Mouse (Mus musculus): ENCODE measurements around the gene Esf1. TPM values are rescaled to one million over a fixed set of nuclear protein-coding genes. Genes with fewer than 3 reads are reported as not detected.
"Not testable (repeated sequence)": the region's sequence is repeated elsewhere in the genome, so short reads cannot be mapped to it uniquely, and the experiment has no call there.

Gene Esf1
- polyA plus RNA-seq, 2 experiments = 5.8 to 8.0 TPM

DNA sequence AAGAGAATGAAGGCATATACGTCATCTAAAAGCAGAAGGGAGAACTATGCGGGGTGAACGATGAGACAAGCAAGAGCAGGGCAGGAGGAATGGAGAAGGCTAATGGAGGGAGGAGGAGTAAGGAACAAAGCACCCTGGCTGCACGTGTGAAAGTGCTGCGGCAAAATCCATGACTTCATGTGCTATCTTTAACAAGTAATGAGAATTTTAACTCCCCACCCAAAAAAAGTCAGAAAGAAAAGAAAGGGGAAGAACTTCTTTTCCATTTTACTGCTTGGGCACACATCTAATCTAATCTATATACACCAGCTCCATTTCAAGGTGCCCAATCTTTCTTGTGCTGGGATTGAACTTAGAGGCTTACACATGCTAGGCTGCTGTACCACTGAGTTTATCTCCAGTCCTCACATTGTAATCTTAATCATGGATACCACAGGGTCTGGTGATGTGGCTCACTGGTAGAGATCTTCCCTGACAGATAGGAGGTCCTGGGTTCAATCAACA is 7.0 kb downstream of the Esf1 start:
- no peak overlapping the region for H3K4me3 ChIP-seq (ENCODE audit: insufficient read depth in 1 of 2, low read depth in 2 of 2, low read length in 2 of 2)
- peaks cover 12% of the 10 kb centered on the region for H3K36me3 ChIP-seq (replicated peaks; ENCODE audit: control insufficient read depth, insufficient read depth, low read depth)
- peak; percentile 60 to 71 (median 69) for DNase-seq (ENCODE audit: low read depth in 3 of 3, low spot score in 3 of 3)
- H3K27me3 ChIP-seq (ENCODE audit: control insufficient read depth, insufficient read depth, low read length) = no peaks in the 10 kb centered on the region
- H3K4me2 ChIP-seq (ENCODE audit: low read depth) = peak overlapping the region; percentile 33
- no peak overlapping the region for H3K27ac ChIP-seq
- WGBS (ENCODE audit: insufficient replicate concordance) = 43% methylated on average over 5 of the region's 5 CpGs
- H3K4me1 ChIP-seq (replicated peaks; ENCODE audit: control insufficient read depth in 2 of 2, insufficient read depth in 2 of 2, low read length in 1 of 2) = peaks cover 7 to 15% of the 10 kb centered on the region in 2 experiments
- peak; percentile 98 for ATAC-seq (ENCODE audit: insufficient read depth)
- no peaks in the 10 kb centered on the region for H3K9me3 ChIP-seq (ENCODE audit: control insufficient read depth, low read length)
- TF ChIP-seq CTCF (IDR thresholded peaks at IDR 0.05; ENCODE audit: low read depth) = no peak
- peak; percentile 89 for TF ChIP-seq EP300 (IDR thresholded peaks at IDR 0.05; ENCODE audit: low read depth)
- H3K9ac ChIP-seq (replicated peaks) = no peak overlapping the region

DNA sequence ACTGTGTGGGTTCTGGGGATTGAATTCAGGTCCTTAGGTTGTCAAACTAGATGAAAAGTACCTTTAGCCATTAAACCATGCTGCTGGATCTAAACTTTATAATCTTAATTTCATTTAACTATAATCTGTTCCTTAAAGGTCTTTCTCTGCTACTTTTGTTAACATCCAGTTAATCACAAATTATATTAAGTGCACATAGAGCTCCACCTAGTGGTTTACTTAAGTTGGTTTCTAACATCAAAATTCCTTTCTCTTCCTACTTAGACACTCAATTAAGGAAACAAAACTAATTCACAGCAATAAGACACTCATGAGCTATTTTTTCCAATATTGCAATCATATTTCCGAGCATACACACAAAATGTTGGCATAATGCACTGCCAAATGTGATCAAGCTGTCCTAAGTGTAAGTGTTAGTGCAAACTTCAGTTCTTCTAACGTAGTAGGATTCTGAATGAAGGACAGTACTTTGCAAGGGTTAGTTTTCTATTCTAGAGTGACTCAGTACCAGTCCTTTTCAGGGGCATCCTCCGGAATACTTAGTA is 11.1 kb downstream of the Esf1 start:
- ATAC-seq (ENCODE audit: insufficient read depth) (no peak), DNase-seq (ENCODE audit: low read depth in 3 of 3, low spot score in 3 of 3) (no peak)
- TF ChIP-seq CTCF (IDR thresholded peaks at IDR 0.05; ENCODE audit: low read depth) = peak; percentile 45; the same call in 1 of the 2 replicates
- no peak for TF ChIP-seq EP300 (IDR thresholded peaks at IDR 0.05; ENCODE audit: low read depth)
- Histone ChIP-seq H3K4me1 (replicated peaks; ENCODE audit: control insufficient read depth in 2 of 2, insufficient read depth in 2 of 2, low read length in 1 of 2) (peaks cover 7 to 11% of the 10 kb centered on the region in 2 experiments), H3K27ac (no peak overlapping the region), H3K9me3 (ENCODE audit: control insufficient read depth, low read length) (no peaks in the 10 kb centered on the region), H3K4me2 (ENCODE audit: low read depth) (no peak overlapping the region), H3K9ac (replicated peaks) (no peak overlapping the region), H3K36me3 (replicated peaks; ENCODE audit: control insufficient read depth, insufficient read depth, low read depth) (peaks cover 14% of the 10 kb centered on the region), H3K27me3 (ENCODE audit: control insufficient read depth, insufficient read depth, low read length) (no peaks in the 10 kb centered on the region), H3K4me3 (ENCODE audit: insufficient read depth in 1 of 2, low read depth in 2 of 2, low read length in 2 of 2) (no peak overlapping the region)
- 67% methylated on average over 3 of the region's 3 CpGs for WGBS (ENCODE audit: insufficient replicate concordance)

DNA sequence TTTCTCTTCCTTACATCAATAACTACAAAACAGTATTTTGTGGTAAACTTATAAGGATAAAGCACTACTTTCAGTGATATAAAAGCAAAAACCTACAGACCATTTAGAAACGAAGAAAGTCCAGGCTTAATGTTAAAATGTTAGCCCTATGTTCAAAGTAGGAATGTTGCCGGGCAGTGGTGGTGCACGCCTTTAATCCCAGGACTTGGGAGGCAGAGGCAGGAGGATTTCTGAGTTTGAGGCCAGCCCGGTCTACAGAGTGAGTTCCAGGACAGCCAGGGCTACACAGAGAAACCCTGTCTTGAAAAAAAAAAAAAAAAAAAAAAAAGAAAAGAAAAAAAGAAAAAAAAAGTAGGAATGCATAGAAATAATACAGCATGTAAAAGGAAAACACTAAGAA is 18.6 kb downstream of the Esf1 start, which contains the start of gene Gm17374:
Gene Gm17374 (plus strand): TSS at position 301 of the 400 bp plus-strand sequence.
- DNase-seq (ENCODE audit: low read depth in 3 of 3, low spot score in 3 of 3); H3K4me3 ChIP-seq (ENCODE audit: insufficient read depth in 1 of 2, low read depth in 2 of 2, low read length in 2 of 2); H3K4me2 ChIP-seq (ENCODE audit: low read depth); H3K27ac ChIP-seq; H3K9ac ChIP-seq (replicated peaks); H3K9me3 ChIP-seq (ENCODE audit: control insufficient read depth, low read length); H3K27me3 ChIP-seq (ENCODE audit: control insufficient read depth, insufficient read depth, low read length); H3K4me1 ChIP-seq (replicated peaks; ENCODE audit: control insufficient read depth in 2 of 2, insufficient read depth in 2 of 2, low read length in 1 of 2); ATAC-seq (ENCODE audit: insufficient read depth): not testable (repeated sequence)
- WGBS (ENCODE audit: insufficient replicate concordance) = 80% methylated on average over 4 of the region's 4 CpGs
- peaks cover 12% of the 10 kb centered on the region for H3K36me3 ChIP-seq (replicated peaks; ENCODE audit: control insufficient read depth, insufficient read depth, low read depth)

DNA sequence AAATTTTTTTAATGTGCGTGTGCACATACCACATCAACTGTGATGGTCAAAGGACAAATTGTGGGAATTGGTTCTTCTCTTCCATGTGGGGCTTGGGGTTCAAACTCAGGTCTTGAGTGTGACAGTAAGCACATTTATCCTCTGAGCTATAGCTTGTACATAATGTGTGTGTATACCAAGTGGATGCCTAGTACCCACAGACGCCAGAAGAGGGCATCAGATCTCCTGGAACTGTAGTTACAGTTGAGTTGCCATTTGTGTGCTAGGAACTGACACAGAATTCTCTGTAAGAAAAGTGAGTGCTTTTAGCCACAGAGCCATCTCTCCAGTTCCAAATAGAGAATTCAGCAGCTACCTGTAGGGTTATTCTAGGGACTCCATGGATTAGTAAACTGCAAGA is 44.8 kb downstream of the Esf1 start:
- TF ChIP-seq CTCF (IDR thresholded peaks at IDR 0.05; ENCODE audit: low read depth) (peak; percentile 34; the same call in 1 of the 2 replicates), EP300 (IDR thresholded peaks at IDR 0.05; ENCODE audit: low read depth) (no peak)
- DNase-seq (ENCODE audit: low read depth in 3 of 3, low spot score in 3 of 3) = peak in 2 of 3 experiments; percentile 1 to 2
- Histone ChIP-seq H3K36me3 (replicated peaks; ENCODE audit: control insufficient read depth, insufficient read depth, low read depth) (peaks cover 34% of the 10 kb centered on the region), H3K27ac (no peak overlapping the region), H3K4me3 (ENCODE audit: insufficient read depth in 1 of 2, low read depth in 2 of 2, low read length in 2 of 2) (no peak overlapping the region), H3K27me3 (ENCODE audit: control insufficient read depth, insufficient read depth, low read length) (no peaks in the 10 kb centered on the region), H3K4me2 (ENCODE audit: low read depth) (no peak overlapping the region), H3K9me3 (ENCODE audit: control insufficient read depth, low read length) (no peaks in the 10 kb centered on the region), H3K4me1 (replicated peaks; ENCODE audit: control insufficient read depth in 2 of 2, insufficient read depth in 2 of 2, low read length in 1 of 2) (no peaks in the 10 kb centered on the region), H3K9ac (replicated peaks) (no peak overlapping the region)
- no peak for ATAC-seq (ENCODE audit: insufficient read depth)
- WGBS (ENCODE audit: insufficient replicate concordance) = 79% methylated on average over 2 of the region's 2 CpGs

DNA sequence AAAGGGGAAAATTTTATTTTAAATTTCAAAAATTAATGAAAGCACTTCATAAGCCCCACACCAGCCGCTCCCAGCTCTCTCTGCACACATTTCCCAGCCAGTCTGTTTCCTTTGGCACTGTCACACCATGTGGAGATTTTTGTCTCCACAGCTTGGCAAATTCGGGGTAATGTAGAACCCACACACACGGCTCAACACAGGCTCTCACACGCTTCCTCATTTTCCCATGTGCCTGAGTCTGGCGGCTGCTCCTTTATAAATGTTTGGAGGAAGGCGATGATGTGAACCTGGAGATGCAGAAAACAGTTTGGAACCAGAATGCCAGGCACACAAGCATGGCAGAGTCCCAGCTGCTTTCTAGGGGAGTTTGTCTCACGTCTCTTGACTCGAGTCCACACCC is 56.5 kb downstream of the Esf1 start:
- Histone ChIP-seq H3K27ac (no peak overlapping the region), H3K27me3 (ENCODE audit: control insufficient read depth, insufficient read depth, low read length) (no peaks in the 10 kb centered on the region), H3K36me3 (replicated peaks; ENCODE audit: control insufficient read depth, insufficient read depth, low read depth) (no peaks in the 10 kb centered on the region), H3K9me3 (ENCODE audit: control insufficient read depth, low read length) (no peaks in the 10 kb centered on the region), H3K4me1 (replicated peaks; ENCODE audit: control insufficient read depth in 2 of 2, insufficient read depth in 2 of 2, low read length in 1 of 2) (no peaks in the 10 kb centered on the region), H3K4me2 (ENCODE audit: low read depth) (no peak overlapping the region), H3K9ac (replicated peaks) (no peak overlapping the region), H3K4me3 (ENCODE audit: insufficient read depth in 1 of 2, low read depth in 2 of 2, low read length in 2 of 2) (no peak overlapping the region)
- ATAC-seq (ENCODE audit: insufficient read depth) = no peak
- no peak for DNase-seq (ENCODE audit: low read depth in 3 of 3, low spot score in 3 of 3)
- TF ChIP-seq CTCF (IDR thresholded peaks at IDR 0.05; ENCODE audit: low read depth) (no peak), EP300 (IDR thresholded peaks at IDR 0.05; ENCODE audit: low read depth) (no peak)
- 64% methylated on average over 8 of the region's 8 CpGs for WGBS (ENCODE audit: insufficient replicate concordance)

Data from liver, embryonic 14.5 days (tissue).